11 mouse cellular contexts compared by ENCODE assay signal in the genomic region with DNA sequence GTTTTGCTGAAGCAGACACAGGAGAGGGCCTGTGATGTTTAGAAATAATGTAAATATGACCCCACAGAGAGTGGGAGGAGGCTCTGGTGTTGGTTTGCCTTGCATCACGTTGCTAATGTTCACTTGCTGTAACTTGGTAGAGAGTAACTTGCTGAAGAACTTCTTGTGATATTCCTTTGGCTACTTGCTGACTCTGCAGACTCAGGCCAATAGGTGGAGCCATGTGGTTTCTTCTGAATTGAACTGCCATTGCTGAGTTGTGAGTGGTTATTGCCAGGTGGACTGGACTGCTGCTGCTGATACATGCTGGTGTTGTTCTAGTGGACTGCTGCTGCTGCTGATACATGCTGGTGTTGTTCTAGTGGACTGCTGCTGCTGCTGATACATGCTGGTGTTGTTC. TPM values are rescaled to one million over a fixed set of nuclear protein-coding genes. Genes with fewer than 3 reads are reported as not detected.
DNase-seq lines count a peak whose midpoint lies in the region; ATAC-seq and TF ChIP-seq lines count a peak whose summit lies in the region.
"Had no signal": no experiment of that assay in that cellular context is flagged by ENCODE, and none has a peak within 500 bp of the region (broad histone marks: within the 10 kb centered on the region; RNA-seq: fewer than 3 reads in every experiment).

No protein-coding gene starts in this region.

- no peak overlapping the region for H3K4me3 ChIP-seq in midbrain, embryonic 11.5 days (ENCODE audit: low read depth, low read length)
- H3K4me3 ChIP-seq in midbrain, embryonic 15.5 days = no peak overlapping the region
- H3K4me3 ChIP-seq in lung, adult 2 months (replicated peaks; ENCODE audit: extremely low read depth, low read depth, low read length) = no peak overlapping the region
- H3K4me3 ChIP-seq: erythroblast, embryonic 14.5 days; midbrain, embryonic 12.5 days; stomach, embryonic 15.5 days had no signal

- H3K36me3 ChIP-seq in midbrain, embryonic 11.5 days (ENCODE audit: control insufficient read depth, insufficient read depth, low read length) = no peaks in the 10 kb centered on the region
- no peaks in the 10 kb centered on the region for H3K36me3 ChIP-seq in midbrain, embryonic 15.5 days (replicated peaks)
- H3K36me3 ChIP-seq: midbrain, embryonic 12.5 days; stomach, embryonic 15.5 days had no signal

- TF ChIP-seq POLR2A in lung, adult 2 months (IDR thresholded peaks at IDR 0.05; ENCODE audit: borderline replicate concordance, extremely low read depth, low read depth, low read length) = no peak

- H3K9ac ChIP-seq in midbrain, embryonic 11.5 days (ENCODE audit: low read length) = no peak overlapping the region
- no peak overlapping the region for H3K9ac ChIP-seq in midbrain, embryonic 15.5 days
- H3K9ac ChIP-seq: midbrain, embryonic 12.5 days; stomach, embryonic 15.5 days had no signal

- no peaks in the 10 kb centered on the region for H3K27me3 ChIP-seq in midbrain, embryonic 11.5 days (ENCODE audit: control insufficient read depth, insufficient read depth, low read length)
- no peaks in the 10 kb centered on the region for H3K27me3 ChIP-seq in midbrain, embryonic 15.5 days (replicated peaks)
- H3K27me3 ChIP-seq: midbrain, embryonic 12.5 days; stomach, embryonic 15.5 days had no signal

- ATAC-seq in midbrain, embryonic 11.5 days (ENCODE audit: low FRiP score) = no peak
- ATAC-seq in midbrain, embryonic 15.5 days (replicated peaks) = no peak

- TF ChIP-seq CTCF in lung, adult 2 months (IDR thresholded peaks at IDR 0.05; ENCODE audit: insufficient read depth, low read length) = no peak

- H3K27ac ChIP-seq in midbrain, embryonic 11.5 days (ENCODE audit: low read depth, low read length) = no peak overlapping the region
- no peak overlapping the region for H3K27ac ChIP-seq in midbrain, embryonic 15.5 days
- H3K27ac ChIP-seq: midbrain, embryonic 12.5 days; stomach, embryonic 15.5 days had no signal

- H3K4me1 ChIP-seq in midbrain, embryonic 11.5 days (ENCODE audit: control insufficient read depth, insufficient read depth, low read length) = no peaks in the 10 kb centered on the region
- H3K4me1 ChIP-seq in midbrain, embryonic 15.5 days = no peaks in the 10 kb centered on the region
- H3K4me1 ChIP-seq in lung, adult 2 months (ENCODE audit: control insufficient read depth, insufficient read depth, low read length) = no peaks in the 10 kb centered on the region
- H3K4me1 ChIP-seq: stomach, embryonic 15.5 days had no signal

- H3K9me3 ChIP-seq in midbrain, embryonic 11.5 days (ENCODE audit: control insufficient read depth, low read length) = no peaks in the 10 kb centered on the region
- no peaks in the 10 kb centered on the region for H3K9me3 ChIP-seq in midbrain, embryonic 15.5 days
- H3K9me3 ChIP-seq: midbrain, embryonic 12.5 days; stomach, embryonic 15.5 days had no signal

- H3K4me2 ChIP-seq in midbrain, embryonic 11.5 days = no peak overlapping the region
- no peak overlapping the region for H3K4me2 ChIP-seq in midbrain, embryonic 15.5 days
- H3K4me2 ChIP-seq: midbrain, embryonic 12.5 days; stomach, embryonic 15.5 days had no signal

- peak; percentile 24 for DNase-seq in embryo, embryonic 10 days (ENCODE audit: low spot score)
- no peak for DNase-seq in embryo, embryonic 9.5 days (ENCODE audit: extremely low spot score)
- DNase-seq in midbrain, embryonic 11.5 days (ENCODE audit: low spot score, missing footprints) = peak; percentile 59
- peak; percentile 33 for DNase-seq in adipocyte (ENCODE audit: low spot score)
- DNase-seq in lung, adult 2 months = peak; percentile 31
- no peak for DNase-seq in ovary, postnatal 10 days (ENCODE audit: low spot score)
- no peak for DNase-seq in frontal cortex, postnatal 25 days (ENCODE audit: low spot score in 2 of 2)

- WGBS in midbrain, embryonic 11.5 days = 13% methylated on average over 1 of the region's 1 CpGs
- WGBS in midbrain, embryonic 15.5 days = 20% methylated on average over 1 of the region's 1 CpGs
- WGBS in lung, adult 2 months = 19% methylated on average over 1 of the region's 1 CpGs

RNA-seq across cellular contexts. Expression of gene Ceacam1, which starts 8.8 kb away (rescaled TPM):
- polyA plus RNA-seq in midbrain, embryonic 11.5 days (2014; fragmentation: Nextera tagmentation; extraction: Ambion mirVana) = 0.45 and 0.54 TPM in 2 replicates
- 0.88 and 1.1 TPM in 2 replicates for polyA plus RNA-seq in midbrain, embryonic 15.5 days (2015; fragmentation: Nextera tagmentation; extraction: Ambion mirVana)
- 30.9 and 38.6 TPM in 2 replicates for polyA plus RNA-seq in lung, adult 2 months (2012; rRNA removed)

RNA-seq across cellular contexts. Expression of gene Ceacam2, which starts 53.5 kb away (rescaled TPM):
- polyA plus RNA-seq in midbrain, embryonic 11.5 days (2014; fragmentation: Nextera tagmentation; extraction: Ambion mirVana) = not detected in 2 replicates
- 0.13 and 0.34 TPM in 2 replicates for polyA plus RNA-seq in midbrain, embryonic 15.5 days (2015; fragmentation: Nextera tagmentation; extraction: Ambion mirVana)
- 0.04 TPM in 1 of 2 replicates, not detected in the other for polyA plus RNA-seq in lung, adult 2 months (2012; rRNA removed)
- polyA plus RNA-seq: erythroblast, embryonic 14.5 days; midbrain, embryonic 12.5 days; stomach, embryonic 15.5 days had no signal

Comparison
In these comparisons a context has a peak if more than half of its experiments do, and no peak if none do; other contexts are left out.
1. DNase-seq: peak in embryo, embryonic 10 days (single experiment), midbrain, embryonic 11.5 days (single experiment), adipocyte (single experiment) and lung, adult 2 months (single experiment); none in embryo, embryonic 9.5 days (single experiment), ovary, postnatal 10 days (single experiment) and frontal cortex, postnatal 25 days (0 of 2).
2. RNA of gene Ceacam1, which starts 8.8 kb away (polyA plus RNA-seq): 30.9 to 38.6 TPM in lung, adult 2 months; 0.88 to 1.1 TPM in midbrain, embryonic 15.5 days and 0.45 to 0.54 TPM in midbrain, embryonic 11.5 days; every median in the first group is over 10 times any median in the second.